20 mouse cellular contexts compared by ENCODE assay signal in the genomic region with DNA sequence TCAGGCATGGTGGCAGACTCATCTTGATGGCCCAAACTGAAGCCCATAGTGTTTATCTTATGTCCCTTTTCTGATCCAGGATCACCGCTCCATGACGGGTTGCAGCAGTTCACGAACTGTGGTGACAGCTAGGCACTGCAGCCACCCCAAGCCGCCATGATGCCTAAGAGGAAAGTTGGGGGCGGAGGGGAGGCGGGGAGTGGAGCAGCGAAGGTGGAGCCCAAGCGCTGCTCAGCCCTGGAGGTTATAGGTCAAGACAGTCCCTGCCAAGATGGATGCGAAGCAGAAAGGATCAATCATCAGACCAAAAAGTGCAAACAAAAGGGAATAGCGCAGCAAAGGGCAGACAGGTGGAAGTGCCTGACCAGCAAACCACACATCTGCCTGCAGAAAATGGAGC. TPM values are rescaled to one million over a fixed set of nuclear protein-coding genes. Genes with fewer than 3 reads are reported as not detected.
A peak's percentile ranks its signal among the peaks of the same experiment; 100 is the strongest.
DNase-seq lines count a peak whose midpoint lies in the region; ATAC-seq and TF ChIP-seq lines count a peak whose summit lies in the region.
"Had no signal": no experiment of that assay in that cellular context is flagged by ENCODE, and none has a peak within 500 bp of the region (broad histone marks: within the 10 kb centered on the region; RNA-seq: fewer than 3 reads in every experiment).

No protein-coding gene starts in this region.

- no peak overlapping the region for H3K9ac ChIP-seq in liver, adult 2 months (ENCODE audit: low read depth, low read length)
- H3K9ac ChIP-seq in hindbrain, embryonic 14.5 days, result no peak overlapping the region
- H3K9ac ChIP-seq: forebrain, embryonic 13.5 days had no signal

- no peaks in the 10 kb centered on the region for H3K36me3 ChIP-seq in liver, adult 2 months (ENCODE audit: control insufficient read depth, insufficient read depth, low read length)
- no peaks in the 10 kb centered on the region for H3K36me3 ChIP-seq in hindbrain, embryonic 14.5 days (replicated peaks; ENCODE audit: control insufficient read depth, insufficient read depth)

- H3K27ac ChIP-seq in liver, adult 2 months (replicated peaks; ENCODE audit: insufficient read depth, low read depth, low read length), result no peak overlapping the region
- no peak overlapping the region for H3K27ac ChIP-seq in hindbrain, embryonic 14.5 days
- H3K27ac ChIP-seq: forebrain, embryonic 13.5 days; left cerebral cortex, adult 2 months had no signal

- H3K9me3 ChIP-seq in hindbrain, embryonic 14.5 days (ENCODE audit: control insufficient read depth, low read length), result no peaks in the 10 kb centered on the region
- H3K9me3 ChIP-seq: forebrain, embryonic 13.5 days had no signal

- H3K79me2 ChIP-seq in liver, adult 2 months (ENCODE audit: control insufficient read depth, insufficient read depth, low read length), result no peaks in the 10 kb centered on the region

- no peak for ATAC-seq in hindbrain, embryonic 14.5 days (ENCODE audit: low FRiP score)
- ATAC-seq: forebrain, embryonic 13.5 days; Patski had no signal

- no peaks in the 10 kb centered on the region for H3K27me3 ChIP-seq in liver, adult 2 months (ENCODE audit: control insufficient read depth, insufficient read depth, low read length)
- 0 out of 2 replicates have a peak, but pooled peaks cover 4% of the 10 kb centered on the region for H3K27me3 ChIP-seq in hindbrain, embryonic 14.5 days (ENCODE audit: control insufficient read depth, insufficient read depth, low read length)
- H3K27me3 ChIP-seq: forebrain, embryonic 13.5 days had no signal

- no peak for TF ChIP-seq POLR2A in liver, adult 2 months (IDR thresholded peaks at IDR 0.05; ENCODE audit: extremely low read depth, insufficient read depth, low read length)

- TF ChIP-seq CTCF in liver, adult 2 months (IDR thresholded peaks at IDR 0.05; ENCODE audit: low read depth, low read length), result no peak

- 21% methylated on average over 10 of the region's 10 CpGs for WGBS in liver, adult 2 months
- WGBS in hindbrain, embryonic 14.5 days, result 22% methylated on average over 10 of the region's 10 CpGs

- peak; percentile 59 for DNase-seq in liver, adult 2 months (ENCODE audit: extremely low read depth, low read depth, low spot score)
- no peak for DNase-seq in liver
- peak; percentile 83 for DNase-seq in R1 (ENCODE audit: low read depth, low spot score)
- DNase-seq in hindbrain, embryonic 14.5 days (ENCODE audit: low spot score), result no peak
- peak; percentile 34 for DNase-seq in neural tube, embryonic 10.5 days (ENCODE audit: extremely low spot score, low spot score)
- no peak for DNase-seq in yolk sac, embryonic 10.5 days (ENCODE audit: low spot score)
- DNase-seq in frontal cortex, postnatal 14 days (ENCODE audit: low spot score in 2 of 2), result no peak
- no peak for DNase-seq in gastrocnemius, adult 8-10 months (ENCODE audit: low spot score in 2 of 2)
- DNase-seq: adrenal gland, adult 2 months; cerebellum, adult 9-11 months; gastrocnemius, postnatal 14 days; kidney, adult 11 months; kidney, postnatal 4 days; lung, adult 2 months; midbrain, embryonic 14.5 days had no signal

- peak overlapping the region; percentile 17; the same call in 1 of the 2 replicates for H3K4me2 ChIP-seq in hindbrain, embryonic 14.5 days (replicated peaks)
- H3K4me2 ChIP-seq: forebrain, embryonic 13.5 days had no signal

- no peak overlapping the region for H3K4me3 ChIP-seq in liver, adult 2 months (ENCODE audit: insufficient read depth, low read depth, low read length)
- no peak overlapping the region for H3K4me3 ChIP-seq in hindbrain, embryonic 14.5 days (replicated peaks; ENCODE audit: low read length)
- H3K4me3 ChIP-seq: forebrain, embryonic 13.5 days; left cerebral cortex, adult 2 months had no signal

- H3K4me1 ChIP-seq in liver, adult 2 months (ENCODE audit: control insufficient read depth, insufficient read depth, low read length), result no peaks in the 10 kb centered on the region
- no peaks in the 10 kb centered on the region for H3K4me1 ChIP-seq in hindbrain, embryonic 14.5 days (replicated peaks; ENCODE audit: control insufficient read depth, insufficient read depth, low read length)
- H3K4me1 ChIP-seq: forebrain, embryonic 13.5 days had no signal

RNA-seq across cellular contexts. Expression of a gene that starts 11.8 kb away (rescaled TPM):
- under 0.01 TPM in 1 of 2 replicates, not detected in the other for total RNA-seq in liver, adult 2 months (2014; rRNA removed)
- polyA plus RNA-seq in liver, adult 2 months (2012; rRNA removed), result 0.04 TPM in 1 of 2 replicates, not detected in the other
- polyA plus RNA-seq in hindbrain, embryonic 14.5 days (2014; fragmentation: Nextera tagmentation; extraction: Ambion mirVana), result 2.6 and 2.7 TPM in 2 replicates
- not detected for total RNA-seq in gastrocnemius, adult 8-10 months (2022)
- total RNA-seq: gastrocnemius, postnatal 14 days had no signal

RNA-seq across cellular contexts. Expression of a gene that starts 19.6 kb away (rescaled TPM):
- total RNA-seq in liver, adult 2 months (2014; rRNA removed), result not detected in 2 replicates
- polyA plus RNA-seq in liver, adult 2 months (2012; rRNA removed), result not detected in 2 replicates
- polyA plus RNA-seq in hindbrain, embryonic 14.5 days (2014; fragmentation: Nextera tagmentation; extraction: Ambion mirVana), result not detected in 2 replicates
- total RNA-seq in gastrocnemius, adult 8-10 months (2022), result not detected
- total RNA-seq: adrenal gland, adult 2 months; gastrocnemius, postnatal 14 days; left cerebral cortex, adult 2 months had no signal
- polyA plus RNA-seq: adrenal gland, adult 2 months; forebrain, embryonic 13.5 days; heart, embryonic 16.5 days; midbrain, embryonic 14.5 days; neural tube, embryonic 14.5 days; Patski had no signal

RNA-seq across cellular contexts. Expression of a gene that starts 22.8 kb away (rescaled TPM):
- not detected in 2 replicates for total RNA-seq in liver, adult 2 months (2014; rRNA removed)
- not detected in 2 replicates for polyA plus RNA-seq in liver, adult 2 months (2012; rRNA removed)
- polyA plus RNA-seq in hindbrain, embryonic 14.5 days (2014; fragmentation: Nextera tagmentation; extraction: Ambion mirVana), result not detected in 2 replicates
- not detected for total RNA-seq in gastrocnemius, adult 8-10 months (2022)
- total RNA-seq: adrenal gland, adult 2 months; gastrocnemius, postnatal 14 days; left cerebral cortex, adult 2 months had no signal
- polyA plus RNA-seq: adrenal gland, adult 2 months; heart, embryonic 16.5 days; lung, adult 2 months; midbrain, embryonic 14.5 days; neural tube, embryonic 14.5 days; Patski had no signal

Comparison
In these comparisons a context has a peak if more than half of its experiments do, and no peak if none do; other contexts are left out.
1. DNase-seq: peak in liver, adult 2 months (single experiment), R1 (single experiment) and neural tube, embryonic 10.5 days (single experiment); none in liver (single experiment), hindbrain, embryonic 14.5 days (single experiment), yolk sac, embryonic 10.5 days (single experiment), frontal cortex, postnatal 14 days (0 of 2) and gastrocnemius, adult 8-10 months (0 of 2).